Mouse (Mus musculus): ENCODE measurements around the gene Stk16.

DNA sequence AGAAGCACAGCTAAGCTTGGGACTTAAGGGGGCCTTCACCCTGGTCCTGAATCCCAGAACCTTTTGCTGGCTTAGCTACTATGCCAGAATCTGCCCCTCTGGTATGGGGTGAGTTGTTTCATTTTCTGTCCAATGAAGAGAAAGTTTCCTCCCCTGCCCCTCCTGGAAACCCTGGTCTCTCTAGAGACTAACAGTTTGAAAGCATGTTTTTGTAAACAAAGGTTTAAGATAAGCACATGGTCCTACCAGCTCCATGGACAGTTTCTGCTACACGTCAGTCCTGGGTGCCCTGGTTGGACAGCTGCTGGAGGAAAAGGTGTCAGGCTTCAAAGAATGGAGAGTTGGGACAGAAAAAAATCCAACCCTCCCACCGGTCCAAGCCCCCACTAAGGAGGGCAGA lies 20.1 kb upstream of the Stk16 start:
- no peak for TF ChIP-seq POLR2A (IDR thresholded peaks at IDR 0.05; ENCODE audit: borderline replicate concordance, insufficient read depth, low read length)
- no peak for TF ChIP-seq CTCF (IDR thresholded peaks at IDR 0.05; ENCODE audit: borderline replicate concordance, insufficient read depth, low read depth, low read length)

Data from cerebellum, adult 2 months (tissue).